9 mouse cellular contexts compared by ENCODE assay signal in genomic region chr15:84301026-84301425, GRCm38 (mm10). TPM values are rescaled to one million over a fixed set of nuclear protein-coding genes. Genes with fewer than 3 reads are reported as not detected.
DNase-seq lines count a peak whose midpoint lies in the region; ATAC-seq lines count a peak whose summit lies in the region.
"Had no signal": no experiment of that assay in that cellular context is flagged by ENCODE, and none has a peak within 500 bp of the region (broad histone marks: within the 10 kb centered on the region; RNA-seq: fewer than 3 reads in every experiment).

No protein-coding gene starts in this region.

- H3K36me3 ChIP-seq in neural tube, embryonic 13.5 days, result no peaks in the 10 kb centered on the region
- H3K36me3 ChIP-seq in heart, embryonic 15.5 days, result no peaks in the 10 kb centered on the region; the same call in 1 of the 2 replicates
- no peaks in the 10 kb centered on the region for H3K36me3 ChIP-seq in midbrain, embryonic 10.5 days

- H3K4me2 ChIP-seq in neural tube, embryonic 13.5 days, result no peak overlapping the region
- no peak overlapping the region for H3K4me2 ChIP-seq in heart, embryonic 15.5 days

- H3K4me3 ChIP-seq in neural tube, embryonic 13.5 days, result no peak overlapping the region
- H3K4me3 ChIP-seq in heart, embryonic 15.5 days, result no peak overlapping the region
- peak overlapping the region; percentile 41; the same call in 1 of the 2 replicates for H3K4me3 ChIP-seq in midbrain, embryonic 10.5 days
- H3K4me3 ChIP-seq: myocyte had no signal

- H3K4me1 ChIP-seq in neural tube, embryonic 13.5 days (replicated peaks), result peaks cover 84% of the 10 kb centered on the region
- peaks cover 23% of the 10 kb centered on the region for H3K4me1 ChIP-seq in heart, embryonic 15.5 days (replicated peaks)
- H3K4me1 ChIP-seq in midbrain, embryonic 10.5 days, result peaks cover 98% of the 10 kb centered on the region

- 13% methylated on average over 7 of the region's 7 CpGs for WGBS in neural tube, embryonic 13.5 days
- 30% methylated on average over 7 of the region's 7 CpGs for WGBS in heart, embryonic 15.5 days
- WGBS in midbrain, embryonic 10.5 days, result 3% methylated on average over 7 of the region's 7 CpGs

- no peak for ATAC-seq in neural tube, embryonic 13.5 days (ENCODE audit: low read depth)
- ATAC-seq in heart, embryonic 15.5 days (replicated peaks; ENCODE audit: insufficient number of reproducible peaks, insufficient read depth, low FRiP score, low read depth), result 0 out of 2 replicates have a peak, but pooled peaks have one; percentile 23
- ATAC-seq in CD4-positive, CD25-positive, alpha-beta regulatory T cell, adult 4 months, result no peak

- peaks cover 4% of the 10 kb centered on the region; the same call in 1 of the 2 replicates for H3K27me3 ChIP-seq in neural tube, embryonic 13.5 days
- no peaks in the 10 kb centered on the region for H3K27me3 ChIP-seq in heart, embryonic 15.5 days
- H3K27me3 ChIP-seq in midbrain, embryonic 10.5 days (ENCODE audit: low read depth, poor library complexity, severe bottlenecking), result peaks cover 47% of the 10 kb centered on the region

- peak; percentile 52 for DNase-seq in adrenal gland, adult 2 months
- DNase-seq in adrenal gland, postnatal 4 days (ENCODE audit: low spot score in 2 of 2), result no peak
- DNase-seq in neural tube, embryonic 10.5 days (ENCODE audit: extremely low spot score, low spot score), result no peak
- DNase-seq in midbrain, embryonic 10.5 days (ENCODE audit: low spot score), result peak; percentile 79
- no peak for DNase-seq in c-Kit-positive CD71-positive TER-119-positive erythroid progenitor cells, embryonic 14.5 days (ENCODE audit: low spot score)

- H3K9me3 ChIP-seq in neural tube, embryonic 13.5 days, result no peaks in the 10 kb centered on the region
- H3K9me3 ChIP-seq in heart, embryonic 15.5 days (replicated peaks), result no peaks in the 10 kb centered on the region
- H3K9me3 ChIP-seq in midbrain, embryonic 10.5 days (replicated peaks), result no peaks in the 10 kb centered on the region

- peak overlapping the region; percentile 49; the same call in 1 of the 2 replicates for H3K27ac ChIP-seq in neural tube, embryonic 13.5 days (replicated peaks)
- H3K27ac ChIP-seq in heart, embryonic 15.5 days, result no peak overlapping the region
- peak overlapping the region; percentile 93 for H3K27ac ChIP-seq in midbrain, embryonic 10.5 days (replicated peaks)

- H3K9ac ChIP-seq in neural tube, embryonic 13.5 days, result 0 out of 2 replicates have a peak overlapping the region, but pooled peaks have one; percentile 34
- H3K9ac ChIP-seq in heart, embryonic 15.5 days, result no peak overlapping the region

RNA-seq across cellular contexts. Expression of gene Parvg, which starts 22.8 kb away (rescaled TPM):
- 1 to 10 TPM; 2.8 to 3.9 TPM for total RNA-seq in adrenal gland, adult 2 months (2021)
- 1.7 and 2.1 TPM in 2 replicates for polyA plus RNA-seq in adrenal gland, adult 2 months (2012; rRNA removed)
- 1 to 10 TPM; 4.3 to 5.9 TPM for total RNA-seq in adrenal gland, postnatal 4 days (2021)
- polyA plus RNA-seq in neural tube, embryonic 13.5 days (2015; fragmentation: Nextera tagmentation; extraction: Ambion mirVana), result 0.95 and 0.98 TPM in 2 replicates
- 1.7 and 13.4 TPM in 2 replicates for polyA plus RNA-seq in heart, embryonic 15.5 days (2015; fragmentation: Nextera tagmentation; extraction: Ambion mirVana)
- 0.89 and 1.0 TPM in 2 replicates for polyA plus RNA-seq in midbrain, embryonic 10.5 days (2016; fragmentation: Nextera tagmentation; extraction: Ambion mirVana)
- polyA plus RNA-seq in CD4-positive, CD25-positive, alpha-beta regulatory T cell, adult 4 months (2017; shearing (Covaris generic)), result 100 to 1,000 TPM in 1 of 2 experiments, 10 to 100 TPM in 1; 76.0 to 134 TPM

Comparison
In these comparisons a context has a peak if more than half of its experiments do, and no peak if none do; other contexts are left out.
1. DNase-seq: peak in adrenal gland, adult 2 months (single experiment) and midbrain, embryonic 10.5 days (single experiment); none in adrenal gland, postnatal 4 days (0 of 2), neural tube, embryonic 10.5 days (single experiment) and c-Kit-positive CD71-positive TER-119-positive erythroid progenitor cells, embryonic 14.5 days (single experiment).